Comparison of ENCODE assay signal across 1 mouse cellular context in the genomic region with DNA sequence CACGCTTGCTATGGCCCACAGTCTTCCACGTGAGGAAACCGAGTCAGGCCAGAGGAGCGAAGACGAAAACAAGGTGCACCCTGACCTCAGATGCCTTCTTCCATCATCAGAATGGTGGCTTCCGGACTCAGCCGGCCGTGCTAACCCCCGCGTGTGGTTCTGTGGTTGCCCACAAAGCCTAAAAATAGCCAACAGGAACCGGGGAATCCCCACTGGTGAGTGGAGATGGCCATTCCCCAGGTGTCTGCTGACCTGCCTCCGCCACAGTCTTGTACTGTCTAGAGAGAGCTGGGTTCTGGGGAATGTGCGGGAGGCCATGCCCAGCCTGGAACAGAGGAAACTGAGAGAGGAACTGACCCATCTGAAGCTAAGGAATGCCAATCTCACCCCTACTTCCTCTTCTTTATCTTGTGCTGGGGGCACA.
A peak's percentile ranks its signal among the peaks of the same experiment; 100 is the strongest.
TF ChIP-seq lines count a peak whose summit lies in the region.

No protein-coding gene starts in this region.

TF ChIP-seq in CH12.LX, 34 proteins besides CTCF, POLR2A, EP300 and RAD21 (continued from another document):
- TF ChIP-seq RCOR1 (conservative IDR thresholded peaks at IDR 0.05; ENCODE audit: low read depth, low read length), result peak; percentile 77
- TF ChIP-seq JUN (IDR thresholded peaks at IDR 0.05; ENCODE audit: insufficient read depth, low read depth, low read length), result no peak
- TF ChIP-seq MYC (IDR thresholded peaks at IDR 0.05; ENCODE audit: low read depth, low read length), result peak; percentile 81
- no peak for TF ChIP-seq ZC3H11A (IDR thresholded peaks at IDR 0.05; ENCODE audit: low read depth, low read length)
- no peak for TF ChIP-seq USF1 (IDR thresholded peaks at IDR 0.05; ENCODE audit: low read depth, low read length)
